Mouse (Mus musculus): ENCODE data around the gene Astl.

Astl gene

GRCm38 (mm10) chr2:127369703-127370376 is 31.4 kb downstream of the Astl start:
- peak; percentile 75 for DNase-seq

- peak; percentile 91 for DNase-seq
Observed at GRCm38 (mm10) chr2:127370561-127371483, 32.4 kb downstream of the Astl start.

GRCm38 (mm10) chr2:127371484-127371861 is 33.0 kb downstream of the Astl start:
- peak; percentile 84 for DNase-seq

GRCm38 (mm10) chr2:127372082-127372481 is 33.6 kb downstream of the Astl start:
- DNase-seq = peak; percentile 65

GRCm38 (mm10) chr2:127374131-127374530 is 35.7 kb downstream of the Astl start:
- DNase-seq = peak; percentile 83

- peak; percentile 50 for DNase-seq
Observed at GRCm38 (mm10) chr2:127375087-127375486, 36.6 kb downstream of the Astl start.

- peak; percentile 74 for DNase-seq
Observed at GRCm38 (mm10) chr2:127375759-127376341, 37.4 kb downstream of the Astl start.

GRCm38 (mm10) chr2:127376423-127377051 is 38.1 kb downstream of the Astl start:
- no peak for DNase-seq

- DNase-seq = no peak
Observed at GRCm38 (mm10) chr2:127377942-127378610, 39.6 kb downstream of the Astl start.

- no peak for DNase-seq
Observed at GRCm38 (mm10) chr2:127378611-127378990, 40.2 kb downstream of the Astl start.

GRCm38 (mm10) chr2:127379250-127379649 is 40.8 kb downstream of the Astl start:
- no peak for DNase-seq

GRCm38 (mm10) chr2:127383881-127384280 is 45.4 kb downstream of the Astl start:
- no peak for DNase-seq

- DNase-seq = no peak
Observed at GRCm38 (mm10) chr2:127387521-127387920, 49.1 kb downstream of the Astl start.

- DNase-seq = no peak
Observed at GRCm38 (mm10) chr2:127390352-127390751, 51.9 kb downstream of the Astl start.

- no peak for DNase-seq
Observed at GRCm38 (mm10) chr2:127390846-127391245, 52.4 kb downstream of the Astl start.

GRCm38 (mm10) chr2:127391323-127391722 is 52.9 kb downstream of the Astl start:
- DNase-seq = no peak

- no peak for DNase-seq
Observed at GRCm38 (mm10) chr2:127394606-127395161, 56.2 kb downstream of the Astl start.

GRCm38 (mm10) chr2:127398738-127399137 is 60.3 kb downstream of the Astl start:
- DNase-seq = no peak

Measured in liver (tissue).